Mouse (Mus musculus): ENCODE data around the gene Krt33a. TPM values are rescaled to one million over a fixed set of nuclear protein-coding genes. Genes with fewer than 3 reads are reported as not detected.
A peak's percentile ranks its signal among the peaks of the same experiment; 100 is the strongest.

The Krt33a gene
- total RNA-seq, 1 experiment: not detected

- in situ Hi-C loops (cut with MboI; ENCODE audit: low sequenced_read_pairs in 2 of 2, unreplicated experiment in 2 of 2): no loop called here
- TF ChIP-seq HCFC1 (IDR thresholded peaks at IDR 0.05; ENCODE audit: borderline replicate concordance, insufficient read depth, low read length): no peak
- no peak for TF ChIP-seq ZNF384 (IDR thresholded peaks at IDR 0.05; ENCODE audit: low read depth, low read length)
- TF ChIP-seq CHD2 (IDR thresholded peaks at IDR 0.05; ENCODE audit: low read depth, low read length): no peak
- TF ChIP-seq ZC3H11A (IDR thresholded peaks at IDR 0.05; ENCODE audit: borderline replicate concordance, low read depth, low read length): no peak
- TF ChIP-seq MAFK (IDR thresholded peaks at IDR 0.05; ENCODE audit: insufficient read depth, low read depth, low read length): no peak
- Histone ChIP-seq H3K4me3 (ENCODE audit: insufficient read depth in 1 of 2, low read depth in 1 of 2, low read length in 2 of 2, poor library complexity in 1 of 2, severe bottlenecking in 1 of 2) (no peak within 1 kb of the TSS), H3K36me3 (ENCODE audit: control insufficient read depth, insufficient read depth, low read length, poor library complexity, severe bottlenecking) (no peaks in the 10 kb centered on the region), H3K9me3 (ENCODE audit: control insufficient read depth, insufficient read depth, low read depth, low read length) (no peaks in the 10 kb centered on the region), H3K9ac (ENCODE audit: insufficient read depth, low read depth, low read length, poor library complexity, severe bottlenecking) (no peak within 1 kb of the TSS), H3K27ac (ENCODE audit: insufficient read depth, low read depth, low read length, poor library complexity, severe bottlenecking) (no peak within 1 kb of the TSS), H3K4me1 (ENCODE audit: control insufficient read depth in 2 of 2, insufficient read depth in 2 of 2, low read length in 2 of 2, poor library complexity in 1 of 2) (no peaks in the 10 kb centered on the region)
- DNase-seq (ENCODE audit: low read depth, low spot score): no peak
Observed at GRCm38 (mm10) chr11:99978953-99979352, 37.1 kb downstream of the Krt33a start, which contains the start of gene Krtap29-1. Krtap29-1 (minus strand) TSS chr11:99979053.

- no peak overlapping the region for H3K4me3 ChIP-seq (ENCODE audit: insufficient read depth in 1 of 2, low read depth in 1 of 2, low read length in 2 of 2, poor library complexity in 1 of 2, severe bottlenecking in 1 of 2)
- in situ Hi-C loops (cut with MboI; ENCODE audit: low sequenced_read_pairs in 2 of 2, unreplicated experiment in 2 of 2): no loop called here
- H3K9me3 ChIP-seq (ENCODE audit: control insufficient read depth, insufficient read depth, low read depth, low read length): no peaks in the 10 kb centered on the region
- no peaks in the 10 kb centered on the region for H3K36me3 ChIP-seq (ENCODE audit: control insufficient read depth, insufficient read depth, low read length, poor library complexity, severe bottlenecking)
- no peak overlapping the region for H3K27ac ChIP-seq (ENCODE audit: insufficient read depth, low read depth, low read length, poor library complexity, severe bottlenecking)
- H3K4me1 ChIP-seq (ENCODE audit: control insufficient read depth in 2 of 2, insufficient read depth in 2 of 2, low read length in 2 of 2, poor library complexity in 1 of 2): no peaks in the 10 kb centered on the region
- H3K9ac ChIP-seq (ENCODE audit: insufficient read depth, low read depth, low read length, poor library complexity, severe bottlenecking): no peak overlapping the region
- no peak for DNase-seq (ENCODE audit: low read depth, low spot score)
- TF ChIP-seq ZC3H11A (IDR thresholded peaks at IDR 0.05; ENCODE audit: borderline replicate concordance, low read depth, low read length) (no peak), MAFK (IDR thresholded peaks at IDR 0.05; ENCODE audit: insufficient read depth, low read depth, low read length) (no peak), CHD2 (IDR thresholded peaks at IDR 0.05; ENCODE audit: low read depth, low read length) (no peak), ZNF384 (IDR thresholded peaks at IDR 0.05; ENCODE audit: low read depth, low read length) (no peak), HCFC1 (IDR thresholded peaks at IDR 0.05; ENCODE audit: borderline replicate concordance, insufficient read depth, low read length) (no peak)
Observed at GRCm38 (mm10) chr11:99965961-99966360, 50.1 kb downstream of the Krt33a start.

DNA sequence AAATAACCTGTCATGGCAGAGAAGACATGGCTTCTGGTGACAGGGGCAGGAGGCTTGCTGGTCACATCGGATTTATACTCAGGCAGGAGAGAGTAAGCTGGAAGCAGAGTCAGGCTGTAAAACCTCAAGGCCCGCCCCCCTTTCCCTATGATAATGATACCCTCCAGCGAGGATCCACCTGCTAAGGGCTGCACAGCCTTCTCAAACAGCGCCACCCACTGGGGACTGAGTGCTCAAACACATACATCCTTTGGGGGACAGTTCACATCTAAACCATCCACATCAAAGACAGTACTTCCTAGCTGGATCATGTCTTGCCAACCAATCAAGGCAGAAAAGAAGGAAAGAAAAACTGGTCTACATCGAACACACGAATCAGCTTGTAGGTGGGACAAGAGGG, 51.8 kb downstream of the Krt33a start:
- Histone ChIP-seq H3K36me3 (ENCODE audit: control insufficient read depth, insufficient read depth, low read length, poor library complexity, severe bottlenecking) (no peaks in the 10 kb centered on the region), H3K4me1 (ENCODE audit: control insufficient read depth in 2 of 2, insufficient read depth in 2 of 2, low read length in 2 of 2, poor library complexity in 1 of 2) (no peaks in the 10 kb centered on the region), H3K4me3 (ENCODE audit: insufficient read depth in 1 of 2, low read depth in 1 of 2, low read length in 2 of 2, poor library complexity in 1 of 2, severe bottlenecking in 1 of 2) (no peak overlapping the region), H3K9me3 (ENCODE audit: control insufficient read depth, insufficient read depth, low read depth, low read length) (no peaks in the 10 kb centered on the region), H3K9ac (ENCODE audit: insufficient read depth, low read depth, low read length, poor library complexity, severe bottlenecking) (no peak overlapping the region), H3K27ac (ENCODE audit: insufficient read depth, low read depth, low read length, poor library complexity, severe bottlenecking) (no peak overlapping the region)
- in situ Hi-C loops (cut with MboI; ENCODE audit: low sequenced_read_pairs in 2 of 2, unreplicated experiment in 2 of 2): no loop called here
- peak; percentile 60 for DNase-seq (ENCODE audit: low read depth, low spot score)
- no peak for TF ChIP-seq ZNF384 (IDR thresholded peaks at IDR 0.05; ENCODE audit: low read depth, low read length)
- TF ChIP-seq HCFC1 (IDR thresholded peaks at IDR 0.05; ENCODE audit: borderline replicate concordance, insufficient read depth, low read length): no peak
- no peak for TF ChIP-seq CHD2 (IDR thresholded peaks at IDR 0.05; ENCODE audit: low read depth, low read length)
- no peak for TF ChIP-seq MAFK (IDR thresholded peaks at IDR 0.05; ENCODE audit: insufficient read depth, low read depth, low read length)
- peak; percentile 19; the same call in 1 of the 2 replicates for TF ChIP-seq ZC3H11A (IDR thresholded peaks at IDR 0.05; ENCODE audit: borderline replicate concordance, low read depth, low read length)

Other genes with a start within 250 kb of the Krt33a start
- gene Gm11595, start 243.3 kb downstream of the Krt33a start, total RNA-seq (2012; rRNA removed): not detected in 2 replicates
- gene Krtap4-8, start 235.5 kb downstream of the Krt33a start, total RNA-seq (2012; rRNA removed): not detected in 2 replicates
- gene Krtap4-9, start 231.0 kb downstream of the Krt33a start, total RNA-seq (2012; rRNA removed): not detected in 2 replicates
- not detected in 2 replicates for gene Gm11596, start 222.7 kb downstream of the Krt33a start, total RNA-seq (2012; rRNA removed)
- not detected in 2 replicates for gene Gm11569, start 217.3 kb downstream of the Krt33a start, total RNA-seq (2012; rRNA removed)
- not detected in 2 replicates for gene Gm11554, start 211.8 kb downstream of the Krt33a start, total RNA-seq (2012; rRNA removed)
- 1.3 and 1.5 TPM in 2 replicates for gene Krtap4-13, start 206.3 kb downstream of the Krt33a start, total RNA-seq (2012; rRNA removed)
- 0.89 and 1.4 TPM in 2 replicates for gene Gm11564, start 200.5 kb downstream of the Krt33a start, total RNA-seq (2012; rRNA removed)
- not detected in 2 replicates for gene 2300003K06Rik, start 178.1 kb downstream of the Krt33a start, total RNA-seq (2012; rRNA removed)
- not detected in 2 replicates for gene Krtap4-16, start 164.6 kb downstream of the Krt33a start, total RNA-seq (2012; rRNA removed)
- gene Gm11568, start 158.3 kb downstream of the Krt33a start, total RNA-seq (2012; rRNA removed): not detected in 2 replicates
- gene Gm11559, start 151.7 kb downstream of the Krt33a start, total RNA-seq (2012; rRNA removed): not detected in 2 replicates
- not detected in 2 replicates for gene Krtap9-1, start 142.8 kb downstream of the Krt33a start, total RNA-seq (2012; rRNA removed)
- not detected in 2 replicates for gene Gm11567, start 137.0 kb downstream of the Krt33a start, total RNA-seq (2012; rRNA removed)
- not detected in 2 replicates for gene Krtap31-1, start 108.3 kb downstream of the Krt33a start, total RNA-seq (2012; rRNA removed)
- gene Gm11565, start 101.5 kb downstream of the Krt33a start, total RNA-seq (2012; rRNA removed): not detected in 2 replicates
- not detected in 2 replicates for gene Krtap31-2, start 79.9 kb downstream of the Krt33a start, total RNA-seq (2012; rRNA removed)
- not detected in 2 replicates for gene Krtap9-5, start 67.7 kb downstream of the Krt33a start, total RNA-seq (2012; rRNA removed)
- gene Krtap29-1, start 37.2 kb downstream of the Krt33a start, total RNA-seq (2012; rRNA removed): not detected in 2 replicates
- gene Krtap16-1, start 29.6 kb downstream of the Krt33a start, total RNA-seq (2012; rRNA removed): not detected in 2 replicates
- not detected in 2 replicates for gene Krtap17-1, start 22.2 kb downstream of the Krt33a start, total RNA-seq (2012; rRNA removed)
- gene Krt33b, start 13.7 kb upstream of the Krt33a start, total RNA-seq (2012; rRNA removed): not detected in 2 replicates
- gene Krt34, start 25.3 kb upstream of the Krt33a start, total RNA-seq (2012; rRNA removed): not detected in 2 replicates
- gene Krt31, start 34.3 kb upstream of the Krt33a start, total RNA-seq (2012; rRNA removed): not detected in 2 replicates
- gene Krt32, start 72.0 kb upstream of the Krt33a start, total RNA-seq (2012; rRNA removed): not detected in 2 replicates
- gene Krt35, start 80.0 kb upstream of the Krt33a start, total RNA-seq (2012; rRNA removed): not detected in 2 replicates
- gene Krt36, start 89.4 kb upstream of the Krt33a start, total RNA-seq (2012; rRNA removed): 0.13 and 0.16 TPM in 2 replicates
- gene Krt13, start 105.4 kb upstream of the Krt33a start, total RNA-seq (2012; rRNA removed): 0.71 and 1.1 TPM in 2 replicates
- 0.16 and 0.36 TPM in 2 replicates for gene Krt15, start 119.7 kb upstream of the Krt33a start, total RNA-seq (2012; rRNA removed)
- 53.4 and 79.9 TPM in 2 replicates for gene Krt19, start 132.5 kb upstream of the Krt33a start, total RNA-seq (2012; rRNA removed)
- 0.09 and 0.11 TPM in 2 replicates for gene Krt9, start 177.0 kb upstream of the Krt33a start, total RNA-seq (2012; rRNA removed)
- gene Krt14, start 191.3 kb upstream of the Krt33a start, total RNA-seq (2012; rRNA removed): 2.1 and 2.3 TPM in 2 replicates
- gene Krt16, start 232.7 kb upstream of the Krt33a start, total RNA-seq (2012; rRNA removed): 0.31 and 0.69 TPM in 2 replicates
- 3.2 and 8.5 TPM in 2 replicates for gene Krt17, start 244.8 kb upstream of the Krt33a start, total RNA-seq (2012; rRNA removed)

Data from ES-E14 (cell line).